In the genomic region with DNA sequence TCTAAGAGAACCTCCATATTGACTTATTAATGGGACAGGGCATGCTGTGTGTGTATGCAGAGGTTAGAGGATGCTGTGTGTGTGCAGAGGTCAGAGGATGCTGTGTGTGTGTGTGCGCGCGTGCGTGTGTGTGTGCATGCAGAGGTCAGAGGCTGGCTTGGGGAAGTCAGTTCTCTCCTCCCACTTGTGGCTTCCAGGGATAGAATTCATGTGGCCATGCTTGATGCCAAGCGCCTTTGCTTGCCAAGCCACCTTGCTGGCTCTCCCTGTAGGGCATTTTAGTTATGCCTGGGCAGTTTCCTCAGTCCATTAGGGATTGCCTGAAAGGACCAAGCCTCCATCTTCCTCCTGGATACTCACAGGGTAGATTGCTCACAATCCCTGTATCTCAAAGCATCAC, we compare ENCODE assay signal across 26 mouse cellular contexts. TPM values are rescaled to one million over a fixed set of nuclear protein-coding genes. Genes with fewer than 3 reads are reported as not detected.
DNase-seq lines count a peak whose midpoint lies in the region; ATAC-seq and TF ChIP-seq lines count a peak whose summit lies in the region.
"Had no signal": no experiment of that assay in that cellular context is flagged by ENCODE, and none has a peak within 500 bp of the region (broad histone marks: within the 10 kb centered on the region; RNA-seq: fewer than 3 reads in every experiment).

No protein-coding gene starts in this region.

- 90% methylated on average over 5 of the region's 5 CpGs for WGBS in kidney, embryonic 15.5 days

- ATAC-seq in kidney, embryonic 15.5 days (replicated peaks; ENCODE audit: low FRiP score) = no peak
- ATAC-seq: inflammation-experienced regulatory T-cells, adult 6 months had no signal

- intact Hi-C loops in gastrocnemius, adult 2 months (cut with DNase I) = loop anchor here (2.0 kb wide), 1 partner anchor 14 kb away; the partner anchor contains the start of gene Slc25a34
- intact Hi-C loops in gastrocnemius, postnatal 36 days (cut with DNase I) = no loop called here
- intact Hi-C loops in heart, postnatal 14 days (cut with DNase I) = loop anchor here (5.0 kb wide), 1 partner anchor 66 kb away; no protein-coding TSS in a partner anchor

- TF ChIP-seq CTCF in gastrocnemius, adult 2 months (IDR thresholded peaks at IDR 0.05) = no peak

- H3K27ac ChIP-seq in gastrocnemius, adult 2 months = 0 out of 2 replicates have a peak overlapping the region, but pooled peaks have one; percentile 41
- H3K27ac ChIP-seq in kidney, embryonic 15.5 days = no peak overlapping the region
- H3K27ac ChIP-seq: forebrain, embryonic 12.5 days; heart, embryonic 15.5 days; hindbrain, embryonic 13.5 days; limb, embryonic 13.5 days; liver, embryonic 14.5 days; midbrain, embryonic 12.5 days; neural tube, embryonic 12.5 days; stomach, postnatal 0 days had no signal

- no peaks in the 10 kb centered on the region for H3K27me3 ChIP-seq in kidney, embryonic 15.5 days
- H3K27me3 ChIP-seq: forebrain, embryonic 12.5 days; heart, embryonic 15.5 days; hindbrain, embryonic 13.5 days; limb, embryonic 13.5 days; midbrain, embryonic 12.5 days; neural tube, embryonic 12.5 days had no signal

- H3K9ac ChIP-seq in kidney, embryonic 15.5 days = no peak overlapping the region
- H3K9ac ChIP-seq: forebrain, embryonic 12.5 days; heart, embryonic 15.5 days; hindbrain, embryonic 13.5 days; limb, embryonic 13.5 days; liver, embryonic 14.5 days; midbrain, embryonic 12.5 days; neural tube, embryonic 12.5 days had no signal

- H3K4me2 ChIP-seq in kidney, embryonic 15.5 days = no peak overlapping the region
- H3K4me2 ChIP-seq: forebrain, embryonic 12.5 days; heart, embryonic 15.5 days; hindbrain, embryonic 13.5 days; limb, embryonic 13.5 days; midbrain, embryonic 12.5 days; neural tube, embryonic 12.5 days had no signal

- no peaks in the 10 kb centered on the region for H3K9me3 ChIP-seq in kidney, embryonic 15.5 days (replicated peaks)
- H3K9me3 ChIP-seq: forebrain, embryonic 12.5 days; heart, embryonic 15.5 days; hindbrain, embryonic 13.5 days; limb, embryonic 13.5 days; midbrain, embryonic 12.5 days; neural tube, embryonic 12.5 days had no signal

- peak; percentile 51 for DNase-seq in adrenal gland, postnatal 10 days
- no peak for DNase-seq in adrenal gland, adult 8-10 months
- DNase-seq in gastrocnemius, adult 2 months = peak; percentile 78
- DNase-seq in gastrocnemius, postnatal 36 days = no peak
- DNase-seq in kidney, adult 18-20 months = peak; percentile 75
- peak; percentile 50 to 75 for DNase-seq in heart, postnatal 14 days
- no peak for DNase-seq in layer of hippocampus, adult 9-10 months (ENCODE audit: low spot score)
- DNase-seq: adrenal gland, postnatal 36 days; cerebellum, adult 9-10 months; gastrocnemius, postnatal 10 days; layer of hippocampus, postnatal 36 days; right cerebral cortex, adult 18-20 months had no signal

- no peaks in the 10 kb centered on the region; the same call in 1 of the 2 replicates for H3K4me1 ChIP-seq in kidney, embryonic 15.5 days
- H3K4me1 ChIP-seq: forebrain, embryonic 12.5 days; hindbrain, embryonic 13.5 days; limb, embryonic 13.5 days; midbrain, embryonic 12.5 days; neural tube, embryonic 12.5 days had no signal

- H3K4me3 ChIP-seq in gastrocnemius, adult 2 months = no peak overlapping the region
- H3K4me3 ChIP-seq in kidney, embryonic 15.5 days (replicated peaks) = no peak overlapping the region
- H3K4me3 ChIP-seq: forebrain, embryonic 12.5 days; heart, embryonic 15.5 days; hindbrain, embryonic 13.5 days; limb, embryonic 13.5 days; midbrain, embryonic 12.5 days; neural tube, embryonic 12.5 days had no signal

- H3K36me3 ChIP-seq in kidney, embryonic 15.5 days = peaks cover 89% of the 10 kb centered on the region

RNA-seq across cellular contexts. Expression of gene Slc25a34, which starts 13.1 kb away (rescaled TPM):
- 10 to 100 TPM; 36.1 to 39.2 TPM for total RNA-seq in adrenal gland, postnatal 10 days (2021)
- 1 to 10 TPM; 1.3 to 5.1 (median 2.6) TPM for total RNA-seq in adrenal gland, adult 8-10 months (2022)
- total RNA-seq in gastrocnemius, adult 2 months (2021) = 10 to 100 TPM; 10.3 to 26.9 TPM
- total RNA-seq in gastrocnemius, postnatal 36 days (2021) = 10 to 100 TPM; 10.3 to 26.0 TPM
- 0.27 and 0.49 TPM in 2 replicates for polyA plus RNA-seq in kidney, embryonic 15.5 days (2015; fragmentation: Nextera tagmentation; extraction: Ambion mirVana)
- 100 to 1,000 TPM; 121 TPM for total RNA-seq in heart, postnatal 14 days (2021)
- total RNA-seq: megakaryocyte progenitor cell, adult 5-6 weeks had no signal
- polyA plus RNA-seq: forebrain, embryonic 12.5 days; limb, embryonic 13.5 days; neural tube, embryonic 12.5 days; thymus, postnatal 0 days had no signal

RNA-seq across cellular contexts. Expression of gene Tmem82, which starts 18.3 kb away (rescaled TPM):
- 1 to 10 TPM; 7.9 to 9.5 TPM for total RNA-seq in adrenal gland, postnatal 10 days (2021)
- total RNA-seq in adrenal gland, adult 8-10 months (2022) = 1 to 10 TPM; 1.1 to 2.7 (median 2.1) TPM
- 1 to 10 TPM in 1 of 2 experiments, under 1 TPM in 1; 0.61 to 3.2 TPM for total RNA-seq in gastrocnemius, adult 2 months (2021)
- 1 to 10 TPM in 1 of 2 experiments, under 1 TPM in 1; 0.62 to 1.4 TPM for total RNA-seq in gastrocnemius, postnatal 36 days (2021)
- polyA plus RNA-seq in kidney, embryonic 15.5 days (2015; fragmentation: Nextera tagmentation; extraction: Ambion mirVana) = 2.7 and 3.1 TPM in 2 replicates
- 10 to 100 TPM; 30.1 to 35.4 TPM for total RNA-seq in heart, postnatal 14 days (2021)

RNA-seq across cellular contexts. Expression of gene Plekhm2, which starts 28.0 kb away (rescaled TPM):
- 10 to 100 TPM; 37.6 to 42.2 TPM for total RNA-seq in adrenal gland, postnatal 10 days (2021)
- total RNA-seq in adrenal gland, adult 8-10 months (2022) = 10 to 100 TPM; 64.3 to 87.0 (median 76.1) TPM
- 10 to 100 TPM; 32.9 to 34.7 TPM for total RNA-seq in gastrocnemius, adult 2 months (2021)
- total RNA-seq in gastrocnemius, postnatal 36 days (2021) = 10 to 100 TPM; 23.6 to 30.5 TPM
- polyA plus RNA-seq in kidney, embryonic 15.5 days (2015; fragmentation: Nextera tagmentation; extraction: Ambion mirVana) = 4.7 and 6.8 TPM in 2 replicates
- total RNA-seq in heart, postnatal 14 days (2021) = 100 to 1,000 TPM; 101 to 103 TPM

RNA-seq across cellular contexts. Expression of gene Fblim1, which starts 30.8 kb away (rescaled TPM):
- 10 to 100 TPM; 14.8 to 21.6 TPM for total RNA-seq in adrenal gland, postnatal 10 days (2021)
- 10 to 100 TPM; 10.2 to 21.0 (median 17.6) TPM for total RNA-seq in adrenal gland, adult 8-10 months (2022)
- total RNA-seq in gastrocnemius, adult 2 months (2021) = 1 to 10 TPM; 1.1 to 1.5 TPM
- under 1 TPM; 0.64 to 0.84 TPM for total RNA-seq in gastrocnemius, postnatal 36 days (2021)
- polyA plus RNA-seq in kidney, embryonic 15.5 days (2015; fragmentation: Nextera tagmentation; extraction: Ambion mirVana) = 71.4 and 81.3 TPM in 2 replicates
- total RNA-seq in heart, postnatal 14 days (2021) = 100 to 1,000 TPM; 299 to 338 TPM
- total RNA-seq: megakaryocyte progenitor cell, adult 5-6 weeks had no signal

RNA-seq across cellular contexts. Expression of gene Rsc1a1, which starts 48.7 kb away (rescaled TPM):
- 1 to 10 TPM; 2.8 to 3.5 TPM for total RNA-seq in adrenal gland, postnatal 10 days (2021)
- total RNA-seq in adrenal gland, adult 8-10 months (2022) = 1 to 10 TPM in 1 of 4 experiments, not detected in 3; 3.7 TPM
- total RNA-seq in gastrocnemius, adult 2 months (2021) = 1 to 10 TPM; 3.8 to 5.6 TPM
- 1 to 10 TPM; 5.2 to 9.3 TPM for total RNA-seq in gastrocnemius, postnatal 36 days (2021)
- polyA plus RNA-seq in kidney, embryonic 15.5 days (2015; fragmentation: Nextera tagmentation; extraction: Ambion mirVana) = not detected in 2 replicates
- total RNA-seq in heart, postnatal 14 days (2021) = not detected
- total RNA-seq: layer of hippocampus, postnatal 36 days; left cerebral cortex, postnatal 14 days had no signal
- polyA plus RNA-seq: heart, embryonic 15.5 days; inflammation-experienced regulatory T-cells, adult 6 months; lung, embryonic 16.5 days; midbrain, embryonic 12.5 days; neural tube, embryonic 12.5 days; stomach, postnatal 0 days; thymus, postnatal 0 days had no signal

Comparison
In these comparisons a context has a peak if more than half of its experiments do, and no peak if none do; other contexts are left out.
1. DNase-seq: peak in adrenal gland, postnatal 10 days (single experiment), gastrocnemius, adult 2 months (single experiment), kidney, adult 18-20 months (single experiment) and heart, postnatal 14 days (2 of 2); none in adrenal gland, adult 8-10 months (single experiment), gastrocnemius, postnatal 36 days (0 of 2) and layer of hippocampus, adult 9-10 months (single experiment).